Comparison of ENCODE assay signal across 14 mouse cellular contexts in genomic region chr13:76358720-76359119, GRCm38 (mm10). TPM values are rescaled to one million over a fixed set of nuclear protein-coding genes. Genes with fewer than 3 reads are reported as not detected.
DNase-seq lines count a peak whose midpoint lies in the region; ATAC-seq and TF ChIP-seq lines count a peak whose summit lies in the region.
"Had no signal": no experiment of that assay in that cellular context is flagged by ENCODE, and none has a peak within 500 bp of the region (broad histone marks: within the 10 kb centered on the region; RNA-seq: fewer than 3 reads in every experiment).

No protein-coding gene starts in this region.

- H3K4me3 ChIP-seq in embryonic facial prominence, embryonic 14.5 days (ENCODE audit: low read depth, low read length): no peak overlapping the region
- no peak overlapping the region for H3K4me3 ChIP-seq in embryonic facial prominence, embryonic 10.5 days
- no peak overlapping the region for H3K4me3 ChIP-seq in lung, embryonic 15.5 days
- H3K4me3 ChIP-seq in layer of hippocampus, adult 2 months: no peak overlapping the region
- H3K4me3 ChIP-seq in gastrocnemius, adult 2 months: no peak overlapping the region
- H3K4me3 ChIP-seq: midbrain, embryonic 13.5 days had no signal

- H3K36me3 ChIP-seq in embryonic facial prominence, embryonic 14.5 days (ENCODE audit: control insufficient read depth, insufficient read depth, low read length): no peaks in the 10 kb centered on the region
- no peaks in the 10 kb centered on the region for H3K36me3 ChIP-seq in embryonic facial prominence, embryonic 10.5 days (replicated peaks)
- H3K36me3 ChIP-seq in lung, embryonic 15.5 days: no peaks in the 10 kb centered on the region
- H3K36me3 ChIP-seq: midbrain, embryonic 13.5 days had no signal

- DNase-seq in embryonic facial prominence, embryonic 14.5 days (ENCODE audit: low spot score): peak; percentile 71
- DNase-seq in embryonic facial prominence, embryonic 10.5 days (ENCODE audit: low spot score): no peak
- DNase-seq in lung, postnatal 36 days: no peak
- DNase-seq in MN1 (ENCODE audit: low spot score): peak; percentile 31
- DNase-seq in layer of hippocampus, adult 2 months (ENCODE audit: low spot score in 2 of 2): peak; percentile 15 to 47
- no peak for DNase-seq in thymus, postnatal 25 days
- DNase-seq in gastrocnemius, adult 2 months: no peak
- DNase-seq: kidney, adult 11 months had no signal

- no peaks in the 10 kb centered on the region for H3K27me3 ChIP-seq in embryonic facial prominence, embryonic 14.5 days (replicated peaks; ENCODE audit: control insufficient read depth, insufficient read depth, low read length)
- H3K27me3 ChIP-seq in embryonic facial prominence, embryonic 10.5 days (replicated peaks; ENCODE audit: low read depth, poor library complexity, severe bottlenecking): no peaks in the 10 kb centered on the region
- H3K27me3 ChIP-seq in lung, embryonic 15.5 days: no peaks in the 10 kb centered on the region
- H3K27me3 ChIP-seq: midbrain, embryonic 13.5 days had no signal

- TF ChIP-seq CTCF in layer of hippocampus, adult 2 months (conservative IDR thresholded peaks at IDR 0.05): no peak
- no peak for TF ChIP-seq CTCF in gastrocnemius, adult 2 months (IDR thresholded peaks at IDR 0.05)

- H3K9ac ChIP-seq in embryonic facial prominence, embryonic 14.5 days (ENCODE audit: low read depth, low read length): no peak overlapping the region
- no peak overlapping the region for H3K9ac ChIP-seq in lung, embryonic 15.5 days
- H3K9ac ChIP-seq: liver, embryonic 14.5 days; midbrain, embryonic 13.5 days had no signal

- H3K4me1 ChIP-seq in embryonic facial prominence, embryonic 14.5 days (ENCODE audit: control insufficient read depth, insufficient read depth, low read length): no peaks in the 10 kb centered on the region
- no peaks in the 10 kb centered on the region for H3K4me1 ChIP-seq in embryonic facial prominence, embryonic 10.5 days
- no peaks in the 10 kb centered on the region for H3K4me1 ChIP-seq in lung, embryonic 15.5 days
- H3K4me1 ChIP-seq: midbrain, embryonic 13.5 days had no signal

- H3K27ac ChIP-seq in embryonic facial prominence, embryonic 14.5 days (replicated peaks; ENCODE audit: low read depth, low read length): no peak overlapping the region
- H3K27ac ChIP-seq in embryonic facial prominence, embryonic 10.5 days (replicated peaks): no peak overlapping the region
- H3K27ac ChIP-seq in lung, embryonic 15.5 days: no peak overlapping the region
- no peak overlapping the region for H3K27ac ChIP-seq in layer of hippocampus, adult 2 months
- no peak overlapping the region for H3K27ac ChIP-seq in gastrocnemius, adult 2 months
- H3K27ac ChIP-seq: liver, embryonic 14.5 days; midbrain, embryonic 13.5 days had no signal

- no peaks in the 10 kb centered on the region for H3K9me3 ChIP-seq in embryonic facial prominence, embryonic 14.5 days (ENCODE audit: control insufficient read depth, low read length)
- no peaks in the 10 kb centered on the region for H3K9me3 ChIP-seq in embryonic facial prominence, embryonic 10.5 days
- no peaks in the 10 kb centered on the region for H3K9me3 ChIP-seq in lung, embryonic 15.5 days
- H3K9me3 ChIP-seq: midbrain, embryonic 13.5 days had no signal

- intact Hi-C loops in gastrocnemius, adult 2 months (cut with DNase I): no loop called here

- no peak overlapping the region for H3K4me2 ChIP-seq in embryonic facial prominence, embryonic 14.5 days (ENCODE audit: low read depth, low read length)
- no peak overlapping the region for H3K4me2 ChIP-seq in lung, embryonic 15.5 days
- H3K4me2 ChIP-seq: midbrain, embryonic 13.5 days had no signal

- peak; percentile 22; the same call in 1 of the 2 replicates for ATAC-seq in embryonic facial prominence, embryonic 14.5 days (ENCODE audit: low read depth)
- ATAC-seq in lung, embryonic 15.5 days (ENCODE audit: borderline replicate concordance, extremely low read depth, low FRiP score, low TSS enrichment): peak; percentile 83; the same call in 1 of the 2 replicates
- ATAC-seq: midbrain, embryonic 13.5 days had no signal

RNA-seq across cellular contexts. Expression of gene Mctp1, which starts 25.6 kb away (rescaled TPM):
- 1.0 and 1.3 TPM in 2 replicates for polyA plus RNA-seq in embryonic facial prominence, embryonic 14.5 days (2014; fragmentation: Nextera tagmentation; extraction: Ambion mirVana)
- polyA plus RNA-seq in embryonic facial prominence, embryonic 10.5 days (2016; fragmentation: Nextera tagmentation; extraction: Ambion mirVana): 0.88 and 1.4 TPM in 2 replicates
- polyA plus RNA-seq in lung, embryonic 15.5 days (2015; fragmentation: Nextera tagmentation; extraction: Ambion mirVana): 0.63 and 0.76 TPM in 2 replicates
- total RNA-seq in layer of hippocampus, adult 2 months (2021): 10 to 100 TPM; 56.1 to 62.0 TPM
- total RNA-seq in gastrocnemius, adult 2 months (2021): 1 to 10 TPM in 1 of 2 experiments, under 1 TPM in 1; 0.75 to 1.5 TPM

RNA-seq across cellular contexts. Expression of gene Fam81b, which starts 53.8 kb away (rescaled TPM):
- 0.17 and 1.6 TPM in 2 replicates for polyA plus RNA-seq in embryonic facial prominence, embryonic 14.5 days (2014; fragmentation: Nextera tagmentation; extraction: Ambion mirVana)
- not detected in 2 replicates for polyA plus RNA-seq in embryonic facial prominence, embryonic 10.5 days (2016; fragmentation: Nextera tagmentation; extraction: Ambion mirVana)
- 0.21 and 0.58 TPM in 2 replicates for polyA plus RNA-seq in lung, embryonic 15.5 days (2015; fragmentation: Nextera tagmentation; extraction: Ambion mirVana)
- under 1 TPM in 1 of 2 experiments, not detected in 1; 0.31 TPM for total RNA-seq in layer of hippocampus, adult 2 months (2021)
- under 1 TPM in 1 of 2 experiments, not detected in 1; 0.18 TPM for total RNA-seq in gastrocnemius, adult 2 months (2021)
- polyA plus RNA-seq: embryonic facial prominence, embryonic 11.5 days; heart, embryonic 14.5 days; liver, embryonic 14.5 days; spleen, adult 2 months had no signal

Comparison
In these comparisons a context has a peak if more than half of its experiments do, and no peak if none do; other contexts are left out.
1. DNase-seq: peak in embryonic facial prominence, embryonic 14.5 days (single experiment), MN1 (single experiment) and layer of hippocampus, adult 2 months (2 of 2); none in embryonic facial prominence, embryonic 10.5 days (single experiment), lung, postnatal 36 days (single experiment), thymus, postnatal 25 days (single experiment) and gastrocnemius, adult 2 months (single experiment).